Mouse (Mus musculus) hindbrain, embryonic 11.5 days (tissue): ENCODE data around the gene Cpeb4. TPM values are rescaled to one million over a fixed set of nuclear protein-coding genes. Genes with fewer than 3 reads are reported as not detected.
"Not testable (repeated sequence)": the region's sequence is repeated elsewhere in the genome, so short reads cannot be mapped to it uniquely, and the experiment has no call there.

ENCODE experiments used
- ATAC-seq: fragments of 200-750 bp; cut with Nextera tagmentation; 2 replicates; pipeline ENCODE4 v1.8.0; 2017; ENCODE audit warnings: mild to moderate bottlenecking, moderate TSS enrichment, moderate library complexity; ENCODE audit not compliant: low FRiP score
- DNase-seq: peaks from one replicate; pipeline ENCODE4 v3.0.0-alpha.2; 2015; ENCODE audit warnings: low spot score
- H3K27ac ChIP-seq: fragments of 300-500 bp; sonication (generic); 2 replicates; pipeline ENCODE4 v1.5.1; 2014; ENCODE audit warnings: mild to moderate bottlenecking, low read depth, low read length
- H3K27me3 ChIP-seq: fragments of 300-500 bp; sonication (generic); 2 replicates; pipeline ENCODE4 v1.6.1; 2014; ENCODE audit warnings: mild to moderate bottlenecking, low read length, moderate library complexity, mixed read lengths; ENCODE audit not compliant: control insufficient read depth, insufficient read depth
- H3K36me3 ChIP-seq: fragments of 300-500 bp; sonication (generic); 2 replicates; pipeline ENCODE4 v1.6.1; 2014; ENCODE audit warnings: mild to moderate bottlenecking, low read length, moderate library complexity, mixed read lengths; ENCODE audit not compliant: control insufficient read depth, insufficient read depth
- H3K4me1 ChIP-seq: fragments of 300-500 bp; sonication (generic); replicated peaks from 2 replicates; pipeline ENCODE4 v1.6.1; 2014; ENCODE audit warnings: low read length, mixed read lengths; ENCODE audit not compliant: control insufficient read depth, insufficient read depth
- H3K4me2 ChIP-seq: fragments of 300-500 bp; sonication (generic); replicated peaks from 2 replicates; pipeline ENCODE4 v1.6.1; 2014; ENCODE audit warnings: mild to moderate bottlenecking, low read depth, low read length
- H3K4me3 ChIP-seq: fragments of 300-500 bp; sonication (generic); 2 replicates; pipeline ENCODE4 v1.5.1; 2014; ENCODE audit warnings: low read depth, low read length
- H3K9ac ChIP-seq: fragments of 300-500 bp; sonication (generic); 2 replicates; pipeline ENCODE4 v1.6.1; 2014; ENCODE audit warnings: low read depth, low read length
- H3K9me3 ChIP-seq: fragments of 300-500 bp; sonication (generic); 2 replicates; pipeline ENCODE4 v1.6.1; 2016; ENCODE audit warnings: low read length; ENCODE audit not compliant: control insufficient read depth
- WGBS: fragments of 180-500 bp; shearing (Covaris S2); extraction: QIAGEN DNeasy Blood & Tissue Kit; methylation state at CpG from one replicate; pipeline ENCODE4 v1.1.7; 2014; 5-methylcytosine and 5-hydroxymethylcytosine counted together
- polyA plus RNA-seq: library from polyadenylated mRNA; unstranded; fragments of >200 nt; fragmentation: Nextera tagmentation; extraction: Ambion mirVana; gene quantifications from 2 replicates; pipeline ENCODE4 v1.2.1, GENCODE M21; 2014

Cpeb4 gene
- polyA plus RNA-seq, 1 experiment from 2014 or later: 14.3 TPM

DNA sequence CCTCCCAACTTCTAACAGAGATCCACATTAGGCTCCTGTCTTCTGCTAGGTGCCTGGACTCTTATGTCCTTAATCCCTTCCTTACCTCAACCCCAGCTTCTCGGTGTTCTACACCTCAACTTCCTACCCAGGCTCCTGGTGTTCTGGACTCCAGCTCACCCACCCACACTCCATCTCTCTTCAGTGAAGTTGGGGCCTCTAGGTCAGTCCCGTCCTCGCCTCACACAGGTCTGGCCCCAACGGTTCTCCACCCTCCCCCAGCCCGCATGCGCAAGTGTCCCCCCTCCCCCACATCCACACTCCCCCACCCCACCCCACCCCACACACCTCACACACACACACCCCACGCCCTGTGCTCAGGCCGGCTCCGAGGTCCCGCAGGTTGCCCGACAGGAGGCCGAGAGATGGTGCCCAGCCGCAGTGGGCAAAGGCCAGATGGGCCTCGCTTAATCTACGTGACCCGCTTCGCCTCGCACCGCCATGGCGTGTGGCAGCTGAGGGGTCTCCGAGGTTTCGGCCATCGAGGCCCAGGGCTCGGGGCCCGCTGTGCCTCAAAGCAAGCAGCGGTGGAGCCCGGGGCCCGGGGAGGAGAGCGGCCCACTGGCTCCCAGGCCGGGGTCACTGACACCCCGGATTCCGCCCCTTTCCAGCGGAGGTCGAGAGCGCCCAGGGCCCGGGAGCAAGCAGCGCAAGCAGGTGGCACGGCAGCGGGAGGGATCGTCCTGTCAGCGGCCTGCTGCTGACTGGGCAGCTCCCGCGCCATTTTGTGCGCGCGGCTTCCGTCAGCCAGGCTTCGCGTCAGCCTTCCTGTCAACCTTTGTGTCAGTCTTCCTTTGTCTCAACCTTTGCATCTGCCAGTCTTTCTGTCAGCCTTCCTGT is 93.5 kb downstream of the Cpeb4 start, which contains the start of gene 4930524B15Rik:
TSS of gene 4930524B15Rik (plus strand) at position 337 of the 879 bp plus-strand sequence.
- Histone ChIP-seq H3K4me3 (peak within 1 kb of the TSS; percentile 28), H3K27me3 (no peaks in the 10 kb centered on the region), H3K9me3 (no peaks in the 10 kb centered on the region), H3K27ac (no peak within 1 kb of the TSS), H3K36me3 (no peaks in the 10 kb centered on the region), H3K4me2 (peak within 1 kb of the TSS; percentile 54), H3K9ac (peak within 1 kb of the TSS; percentile 71), H3K4me1 (no peaks in the 10 kb centered on the region)
- DNase-seq (peak; percentile 55), ATAC-seq (peak; percentile 68)
- WGBS: 43% methylated on average over 44 of the region's 49 CpGs

DNA sequence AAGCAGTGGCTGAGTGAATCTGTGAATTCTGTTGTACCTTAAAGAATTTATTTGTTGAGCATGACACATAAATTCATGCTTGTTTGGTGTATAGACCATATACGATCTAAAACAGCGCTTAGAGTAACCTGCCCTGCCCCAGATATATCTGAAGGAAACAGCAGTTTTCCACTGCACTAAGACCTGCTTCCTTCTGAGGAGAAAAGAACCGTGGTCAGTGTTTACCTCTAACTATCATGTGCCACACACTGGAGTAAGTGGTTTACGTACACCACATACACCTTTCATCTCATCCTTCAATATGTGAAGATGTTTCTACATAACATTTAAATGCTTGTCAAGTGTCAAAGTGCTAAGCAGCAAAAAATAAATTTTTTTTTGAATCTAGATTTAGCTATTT is 102.1 kb downstream of the Cpeb4 start:
- Histone ChIP-seq H3K27me3 (no peaks in the 10 kb centered on the region), H3K36me3 (no peaks in the 10 kb centered on the region), H3K4me1 (no peaks in the 10 kb centered on the region), H3K4me2 (no peak overlapping the region), H3K4me3 (no peak overlapping the region), H3K27ac (no peak overlapping the region), H3K9me3 (no peaks in the 10 kb centered on the region), H3K9ac (no peak overlapping the region)
- DNase-seq (no peak), ATAC-seq (no peak)
- WGBS: 82% methylated on average over 4 of the region's 4 CpGs

DNA sequence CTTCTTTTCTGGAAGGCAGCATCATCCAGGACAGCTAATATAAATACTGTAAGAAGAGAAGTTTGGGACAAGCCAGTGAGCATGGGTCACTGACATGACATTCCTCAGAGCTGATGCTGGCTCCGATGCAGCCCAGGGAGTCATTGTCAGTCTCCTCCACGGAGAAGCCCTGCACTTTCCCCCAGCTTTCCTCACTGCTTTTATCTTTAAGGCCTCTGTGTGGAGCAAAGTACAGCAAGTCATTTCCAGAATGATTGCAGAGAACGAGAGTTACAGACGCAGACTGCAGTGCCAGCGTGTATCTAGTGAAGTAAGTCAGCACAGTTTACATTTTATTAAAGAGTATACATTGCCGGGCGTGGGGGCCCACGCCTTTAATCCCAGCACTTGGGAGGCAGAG is 102.8 kb downstream of the Cpeb4 start:
- WGBS: 64% methylated on average over 8 of the region's 8 CpGs
- no peak overlapping the region for H3K4me3 ChIP-seq
- H3K27ac ChIP-seq: no peak overlapping the region
- no peak for ATAC-seq
- no peaks in the 10 kb centered on the region for H3K4me1 ChIP-seq
- H3K36me3 ChIP-seq: no peaks in the 10 kb centered on the region
- no peaks in the 10 kb centered on the region; the same call in 1 of the 2 replicates for H3K9me3 ChIP-seq
- H3K4me2 ChIP-seq: no peak overlapping the region
- no peaks in the 10 kb centered on the region for H3K27me3 ChIP-seq
- no peak for DNase-seq
- no peak overlapping the region for H3K9ac ChIP-seq

DNA sequence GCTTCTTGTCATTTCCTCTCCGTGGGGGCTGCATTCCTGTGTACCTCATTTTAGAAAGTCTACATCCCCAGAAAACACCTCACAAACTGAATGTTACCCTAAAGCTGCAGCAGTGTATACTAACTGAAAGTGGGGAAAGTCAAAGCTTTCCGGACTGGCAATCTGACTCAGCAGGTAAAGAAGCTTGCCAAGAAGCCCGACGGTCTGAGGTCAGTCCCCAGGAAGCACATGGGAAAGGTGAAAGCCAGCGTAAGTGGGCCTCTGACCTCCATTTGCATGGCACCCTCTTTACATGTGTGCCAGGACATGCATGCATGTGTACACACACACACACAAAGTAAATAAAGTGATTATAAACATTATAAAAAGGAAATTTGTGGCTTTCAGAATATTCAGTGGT is 103.7 kb downstream of the Cpeb4 start:
- H3K4me3 ChIP-seq: no peak overlapping the region
- WGBS: 87% methylated on average over 5 of the region's 5 CpGs
- H3K27ac ChIP-seq: no peak overlapping the region
- no peak overlapping the region for H3K9ac ChIP-seq
- H3K27me3 ChIP-seq: no peaks in the 10 kb centered on the region
- DNase-seq (no peak), ATAC-seq (no peak)
- H3K4me2 ChIP-seq: no peak overlapping the region
- H3K36me3 ChIP-seq: no peaks in the 10 kb centered on the region
- no peaks in the 10 kb centered on the region for H3K4me1 ChIP-seq
- no peaks in the 10 kb centered on the region; the same call in 1 of the 2 replicates for H3K9me3 ChIP-seq

DNA sequence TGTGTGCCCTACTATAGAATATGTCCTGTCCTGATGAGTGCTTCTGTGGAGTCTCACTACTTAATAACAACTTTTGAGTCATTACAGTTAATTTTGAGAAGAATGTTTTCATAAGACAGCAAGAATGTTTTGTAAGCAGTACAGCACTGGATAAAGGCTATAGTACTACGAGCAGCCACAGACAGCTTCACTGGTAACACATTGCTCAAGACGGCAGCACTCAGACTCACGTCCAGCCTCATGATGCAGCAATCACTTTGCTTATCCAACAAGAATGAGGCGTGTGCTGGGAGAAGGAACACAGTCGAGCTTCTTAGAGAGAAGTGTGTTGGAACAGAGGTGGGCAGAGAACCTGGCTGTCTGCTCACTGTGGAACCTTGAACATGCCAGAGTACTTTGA is 104.1 kb downstream of the Cpeb4 start:
- Histone ChIP-seq H3K27ac (no peak overlapping the region), H3K9me3 (no peaks in the 10 kb centered on the region; the same call in 1 of the 2 replicates), H3K9ac (no peak overlapping the region), H3K4me3 (no peak overlapping the region), H3K36me3 (no peaks in the 10 kb centered on the region), H3K4me1 (no peaks in the 10 kb centered on the region), H3K27me3 (no peaks in the 10 kb centered on the region), H3K4me2 (no peak overlapping the region)
- ATAC-seq (no peak), DNase-seq (no peak)
- WGBS: 78% methylated on average over 5 of the region's 5 CpGs

DNA sequence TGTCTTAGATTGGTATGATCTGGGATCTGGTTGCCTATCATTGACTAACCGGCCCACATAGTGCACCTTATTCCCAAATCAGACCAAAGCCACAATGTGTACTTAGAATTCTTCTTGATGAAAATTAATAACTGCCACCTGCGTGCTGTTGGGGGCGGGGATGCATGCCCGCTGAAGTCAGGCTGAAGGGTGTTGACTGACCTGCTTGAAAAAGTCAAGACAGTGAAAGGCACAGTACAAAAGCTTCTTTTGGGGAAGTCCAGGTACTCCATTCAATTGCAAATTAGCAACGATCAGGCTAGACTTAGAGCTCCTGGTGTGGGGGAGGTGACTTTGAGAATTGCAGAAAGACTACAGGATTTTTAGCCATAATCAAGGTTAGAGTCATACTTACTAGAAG is 108.1 kb downstream of the Cpeb4 start:
- not testable (repeated sequence) for H3K9ac ChIP-seq, H3K27me3 ChIP-seq, H3K27ac ChIP-seq, H3K4me1 ChIP-seq, DNase-seq, ATAC-seq, H3K4me3 ChIP-seq, H3K4me2 ChIP-seq, H3K36me3 ChIP-seq, H3K9me3 ChIP-seq
- WGBS: 85% methylated on average over 5 of the region's 5 CpGs

DNA sequence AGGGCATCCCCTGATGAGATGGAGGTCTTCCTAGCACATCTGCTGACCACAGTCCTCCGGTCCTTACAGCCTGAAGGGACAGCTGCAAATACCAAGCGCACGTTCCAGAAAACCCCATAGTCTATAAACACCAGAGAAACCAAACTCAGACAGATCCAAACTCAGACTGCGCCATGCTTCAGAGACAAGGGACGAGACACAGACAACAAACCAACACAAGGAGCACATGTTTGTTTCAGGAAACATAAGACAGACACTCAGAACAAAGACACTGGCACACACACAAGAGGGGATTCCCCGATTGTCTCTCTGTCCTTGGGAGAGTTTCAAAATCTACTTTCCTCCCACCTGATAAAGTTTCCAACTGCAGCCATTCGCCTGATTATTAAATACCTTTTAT is 109.8 kb downstream of the Cpeb4 start:
- WGBS: 86% methylated on average over 7 of the region's 7 CpGs

DNA sequence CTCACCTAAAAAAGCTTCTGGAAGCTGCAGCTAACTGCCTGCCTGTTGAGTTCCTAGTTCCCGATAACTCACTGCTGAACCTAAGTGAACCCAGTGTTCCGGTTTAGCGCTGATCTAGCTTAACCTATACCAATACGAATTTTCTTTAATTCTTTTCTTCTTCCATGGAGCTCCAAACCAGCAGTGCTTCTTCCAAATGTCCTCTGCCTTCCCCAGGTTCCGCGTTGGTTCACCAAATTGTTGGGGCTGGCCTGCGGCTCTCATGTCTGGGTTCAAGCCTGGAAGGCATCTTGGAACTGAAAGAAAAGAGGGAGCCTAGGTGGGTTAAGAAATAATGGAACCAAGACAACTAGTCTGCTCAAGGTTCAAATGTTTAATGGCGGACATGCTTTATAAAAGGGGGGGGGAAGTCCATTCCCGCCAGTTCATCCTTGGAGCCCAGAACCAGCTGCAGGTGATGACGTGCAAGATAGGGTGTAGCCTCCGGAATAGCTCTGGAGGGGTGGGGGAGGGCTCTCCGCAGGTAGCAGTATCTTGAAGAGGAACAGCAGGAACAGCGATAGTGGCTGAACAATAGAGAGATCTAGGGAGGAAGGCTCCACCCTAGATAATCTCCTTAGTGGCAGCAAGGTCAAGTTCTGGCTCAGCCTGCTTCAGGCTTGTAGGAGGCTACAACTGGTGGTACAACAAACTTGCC is 110.4 kb downstream of the Cpeb4 start:
- H3K27ac ChIP-seq, H3K9me3 ChIP-seq, H3K4me1 ChIP-seq, H3K27me3 ChIP-seq, H3K36me3 ChIP-seq, H3K4me2 ChIP-seq, H3K4me3 ChIP-seq, DNase-seq, ATAC-seq, H3K9ac ChIP-seq: not testable (repeated sequence)
- 85% methylated on average over 13 of the region's 13 CpGs for WGBS

More for the DNA sequence above, 109.8 kb downstream of the Cpeb4 start:
- Histone ChIP-seq H3K4me1 (no peaks in the 10 kb centered on the region), H3K9ac (no peak overlapping the region), H3K27me3 (no peaks in the 10 kb centered on the region), H3K4me2 (no peak overlapping the region), H3K36me3 (no peaks in the 10 kb centered on the region), H3K27ac (no peak overlapping the region), H3K4me3 (no peak overlapping the region), H3K9me3 (no peaks in the 10 kb centered on the region; the same call in 1 of the 2 replicates)
- no peak for ATAC-seq
- no peak for DNase-seq
